Mouse (Mus musculus) heart, postnatal 4 days (tissue): Measurements from ENCODE around the gene Rbfox2. TPM values are rescaled to one million over a fixed set of nuclear protein-coding genes. Genes with fewer than 3 reads are reported as not detected.

Experiments used
- total RNA-seq, 2 experiments: library from RNA; stranded (reverse); gene quantifications; 2 replicates each; pipeline ENCODE4 v1.2.3; 2021

Rbfox2 gene
- total RNA-seq, 2 experiments from 2014 or later: 175 to 186 TPM

Other genes starting within 250 kb of the Rbfox2 start
- gene Apol7a, start 92.1 kb upstream of the Rbfox2 start, total RNA-seq: under 1 TPM in 1 of 2 experiments, not detected in 1; 0.12 TPM
- under 1 TPM; 0.21 to 0.23 TPM for gene Apol9a, start 104.1 kb upstream of the Rbfox2 start, total RNA-seq
- gene Apol7b, start 140.5 kb upstream of the Rbfox2 start, total RNA-seq: not detected
- not detected for gene Apol10a, start 170.0 kb upstream of the Rbfox2 start, total RNA-seq
- gene Apol11a, start 201.3 kb upstream of the Rbfox2 start, total RNA-seq: not detected
- gene Apol7c, start 226.3 kb upstream of the Rbfox2 start, total RNA-seq: not detected